Mouse (Mus musculus): ENCODE measurements around the gene Ing3. TPM values are rescaled to one million over a fixed set of nuclear protein-coding genes. Genes with fewer than 3 reads are reported as not detected.

The Ing3 gene
- polyA plus RNA-seq, 1 experiment from 2014 or later: 19.8 TPM

DNA sequence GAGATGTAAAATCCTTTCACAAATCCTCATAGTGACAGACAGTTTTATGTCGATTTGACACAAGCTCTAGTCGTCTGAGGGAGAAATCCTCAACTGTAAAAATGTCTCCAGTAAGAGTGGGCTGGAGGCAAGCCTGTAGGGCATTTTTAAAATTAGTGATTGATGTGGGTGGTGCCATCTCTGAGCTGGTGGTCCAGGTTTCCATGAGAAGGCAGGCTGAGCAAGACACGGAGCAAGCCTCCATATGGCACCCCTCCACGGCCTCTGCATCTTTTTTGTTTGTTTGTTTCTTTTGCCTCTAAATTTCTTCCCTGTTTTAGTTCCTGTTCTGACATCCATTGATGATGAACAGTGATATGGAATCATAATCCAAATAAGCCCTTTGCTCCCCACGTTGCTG is 63.1 kb downstream of the Ing3 start:
- no peak for TF ChIP-seq CTCF (IDR thresholded peaks at IDR 0.05; ENCODE audit: low read depth)
- no peak for TF ChIP-seq EP300 (optimal IDR thresholded peaks at IDR 0.05)
- Histone ChIP-seq H3K4me3 (ENCODE audit: low read depth, low read length) (no peak overlapping the region), H3K36me3 (ENCODE audit: control insufficient read depth, insufficient read depth, low read length) (no peaks in the 10 kb centered on the region), H3K9ac (ENCODE audit: low read length) (no peak overlapping the region), H3K27ac (replicated peaks) (no peak overlapping the region), H3K4me1 (replicated peaks; ENCODE audit: control insufficient read depth, insufficient read depth) (no peaks in the 10 kb centered on the region), H3K27me3 (ENCODE audit: control insufficient read depth, insufficient read depth, low read length) (no peaks in the 10 kb centered on the region), H3K9me3 (ENCODE audit: control insufficient read depth, low read length) (no peaks in the 10 kb centered on the region), H3K4me2 (replicated peaks; ENCODE audit: low read depth) (no peak overlapping the region)
- ATAC-seq (ENCODE audit: low FRiP score, low TSS enrichment): no peak
- DNase-seq (ENCODE audit: low spot score): no peak
- 76% methylated on average over 5 of the region's 5 CpGs for WGBS

DNA sequence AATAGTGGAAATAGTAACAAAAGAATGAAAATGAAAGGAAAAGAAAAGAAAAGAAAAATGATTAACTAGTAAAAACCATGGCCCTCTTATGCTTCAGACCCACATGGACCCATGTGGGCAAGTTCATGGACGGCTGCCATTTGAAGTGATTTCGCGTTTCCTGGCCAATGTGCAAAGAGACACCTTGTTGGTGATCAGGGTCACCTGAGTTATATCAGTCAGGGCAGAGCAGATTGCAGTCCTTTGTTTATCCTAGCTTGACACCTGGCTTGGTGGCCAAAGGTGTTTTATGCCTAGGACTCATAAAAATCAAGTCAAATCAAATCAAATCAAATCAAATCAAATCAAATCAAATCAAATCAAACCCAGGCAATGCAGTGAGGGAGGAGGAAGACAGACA is 64.0 kb downstream of the Ing3 start:
- WGBS: 95% methylated on average over 3 of the region's 3 CpGs
- Histone ChIP-seq H3K4me3 (ENCODE audit: low read depth, low read length) (no peak overlapping the region), H3K9ac (ENCODE audit: low read length) (no peak overlapping the region), H3K36me3 (ENCODE audit: control insufficient read depth, insufficient read depth, low read length) (no peaks in the 10 kb centered on the region), H3K27me3 (ENCODE audit: control insufficient read depth, insufficient read depth, low read length) (no peaks in the 10 kb centered on the region), H3K4me1 (replicated peaks; ENCODE audit: control insufficient read depth, insufficient read depth) (no peaks in the 10 kb centered on the region), H3K9me3 (ENCODE audit: control insufficient read depth, low read length) (no peaks in the 10 kb centered on the region), H3K4me2 (replicated peaks; ENCODE audit: low read depth) (no peak overlapping the region), H3K27ac (replicated peaks) (no peak overlapping the region)
- TF ChIP-seq EP300 (optimal IDR thresholded peaks at IDR 0.05) (no peak), CTCF (IDR thresholded peaks at IDR 0.05; ENCODE audit: low read depth) (no peak)
- DNase-seq (ENCODE audit: low spot score) (no peak), ATAC-seq (ENCODE audit: low FRiP score, low TSS enrichment) (no peak)

- Histone ChIP-seq H3K27me3 (ENCODE audit: control insufficient read depth, insufficient read depth, low read length) (no peaks in the 10 kb centered on the region), H3K9me3 (ENCODE audit: control insufficient read depth, low read length) (no peaks in the 10 kb centered on the region), H3K36me3 (ENCODE audit: control insufficient read depth, insufficient read depth, low read length) (no peaks in the 10 kb centered on the region), H3K4me3 (ENCODE audit: low read depth, low read length) (no peak overlapping the region), H3K4me1 (replicated peaks; ENCODE audit: control insufficient read depth, insufficient read depth) (no peaks in the 10 kb centered on the region), H3K4me2 (replicated peaks; ENCODE audit: low read depth) (no peak overlapping the region), H3K9ac (ENCODE audit: low read length) (no peak overlapping the region), H3K27ac (replicated peaks) (no peak overlapping the region)
- no peak for ATAC-seq (ENCODE audit: low FRiP score, low TSS enrichment)
- DNase-seq (ENCODE audit: low spot score): no peak
- TF ChIP-seq EP300 (optimal IDR thresholded peaks at IDR 0.05) (no peak), CTCF (IDR thresholded peaks at IDR 0.05; ENCODE audit: low read depth) (no peak)
- WGBS: 96% methylated on average over 6 of the region's 6 CpGs
Measured at GRCm38 (mm10) chr6:22014291-22014911, 65.0 kb downstream of the Ing3 start.

- Histone ChIP-seq H3K4me2 (replicated peaks; ENCODE audit: low read depth) (no peak overlapping the region), H3K4me3 (ENCODE audit: low read depth, low read length) (no peak overlapping the region), H3K36me3 (ENCODE audit: control insufficient read depth, insufficient read depth, low read length) (no peaks in the 10 kb centered on the region), H3K27me3 (ENCODE audit: control insufficient read depth, insufficient read depth, low read length) (no peaks in the 10 kb centered on the region), H3K9me3 (ENCODE audit: control insufficient read depth, low read length) (no peaks in the 10 kb centered on the region), H3K9ac (ENCODE audit: low read length) (no peak overlapping the region), H3K27ac (replicated peaks) (no peak overlapping the region), H3K4me1 (replicated peaks; ENCODE audit: control insufficient read depth, insufficient read depth) (no peaks in the 10 kb centered on the region)
- TF ChIP-seq EP300 (optimal IDR thresholded peaks at IDR 0.05) (no peak), CTCF (IDR thresholded peaks at IDR 0.05; ENCODE audit: low read depth) (no peak)
- DNase-seq (ENCODE audit: low spot score): no peak
- ATAC-seq (ENCODE audit: low FRiP score, low TSS enrichment): no peak
- WGBS: 71% methylated on average over 7 of the region's 7 CpGs
Measured at GRCm38 (mm10) chr6:22017631-22018030, 68.3 kb downstream of the Ing3 start.

DNA sequence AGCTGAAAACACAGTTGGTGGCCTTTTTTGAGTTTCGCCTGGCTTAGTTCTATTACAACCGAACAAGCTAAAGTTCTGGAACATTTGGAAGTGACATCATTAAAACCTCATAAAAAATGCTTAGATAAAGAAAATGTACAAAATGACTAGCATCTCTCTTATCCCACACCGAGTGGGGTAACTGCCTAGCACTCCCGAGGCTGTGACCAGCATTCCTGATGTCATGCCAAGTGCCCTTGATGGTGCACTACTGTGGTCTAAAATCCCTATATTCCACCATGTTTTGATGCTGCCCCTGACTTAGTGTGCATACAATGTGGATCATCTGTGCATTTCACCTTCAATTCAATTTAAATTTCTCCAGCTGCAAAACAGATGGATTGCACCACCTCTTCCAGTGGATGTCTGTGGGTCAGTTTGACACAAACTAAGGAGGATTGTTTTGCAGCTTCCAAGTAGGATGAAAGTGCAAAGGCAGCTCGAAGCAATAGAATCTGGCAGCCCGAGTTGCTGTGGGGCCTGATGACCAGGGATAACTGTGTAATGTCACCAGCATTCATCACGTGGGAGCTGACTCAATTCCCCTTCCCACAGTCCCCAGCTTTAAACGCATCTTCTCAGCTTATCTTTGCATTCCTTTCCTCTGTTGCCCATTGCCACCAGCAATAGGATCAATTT is 69.5 kb downstream of the Ing3 start:
- Histone ChIP-seq H3K9ac (ENCODE audit: low read length) (no peak overlapping the region), H3K9me3 (ENCODE audit: control insufficient read depth, low read length) (no peaks in the 10 kb centered on the region), H3K4me3 (ENCODE audit: low read depth, low read length) (no peak overlapping the region), H3K4me2 (replicated peaks; ENCODE audit: low read depth) (no peak overlapping the region), H3K27me3 (ENCODE audit: control insufficient read depth, insufficient read depth, low read length) (no peaks in the 10 kb centered on the region), H3K36me3 (ENCODE audit: control insufficient read depth, insufficient read depth, low read length) (no peaks in the 10 kb centered on the region), H3K4me1 (replicated peaks; ENCODE audit: control insufficient read depth, insufficient read depth) (no peaks in the 10 kb centered on the region), H3K27ac (replicated peaks) (no peak overlapping the region)
- ATAC-seq (ENCODE audit: low FRiP score, low TSS enrichment) (no peak), DNase-seq (ENCODE audit: low spot score) (no peak)
- TF ChIP-seq EP300 (optimal IDR thresholded peaks at IDR 0.05) (no peak), CTCF (IDR thresholded peaks at IDR 0.05; ENCODE audit: low read depth) (no peak)
- WGBS: 41% methylated on average over 8 of the region's 8 CpGs

DNA sequence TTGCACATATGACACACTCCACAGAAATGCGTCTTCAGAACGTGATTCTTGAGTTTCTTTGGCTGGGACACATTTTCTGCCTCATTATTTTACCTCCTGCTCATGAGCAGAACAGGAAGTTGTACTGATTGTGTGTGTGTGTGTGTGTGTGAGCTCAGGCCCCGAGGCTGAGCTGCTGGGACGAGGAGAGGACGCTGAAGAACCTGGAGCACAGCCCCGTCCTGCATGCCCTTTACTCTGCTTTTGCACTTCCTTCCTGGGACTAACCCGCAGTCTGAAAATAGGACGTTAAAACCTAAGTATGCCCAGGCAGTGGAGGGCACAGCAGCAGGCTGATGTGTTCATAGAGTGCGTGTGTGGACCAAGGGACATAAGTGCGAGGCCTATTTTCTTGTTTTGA is 70.3 kb downstream of the Ing3 start:
- Histone ChIP-seq H3K36me3 (ENCODE audit: control insufficient read depth, insufficient read depth, low read length) (no peaks in the 10 kb centered on the region), H3K27me3 (ENCODE audit: control insufficient read depth, insufficient read depth, low read length) (no peaks in the 10 kb centered on the region), H3K4me1 (replicated peaks; ENCODE audit: control insufficient read depth, insufficient read depth) (no peaks in the 10 kb centered on the region), H3K9ac (ENCODE audit: low read length) (no peak overlapping the region), H3K27ac (replicated peaks) (no peak overlapping the region), H3K4me2 (replicated peaks; ENCODE audit: low read depth) (no peak overlapping the region), H3K4me3 (ENCODE audit: low read depth, low read length) (no peak overlapping the region), H3K9me3 (ENCODE audit: control insufficient read depth, low read length) (no peaks in the 10 kb centered on the region)
- WGBS: 47% methylated on average over 10 of the region's 10 CpGs
- ATAC-seq (ENCODE audit: low FRiP score, low TSS enrichment): no peak
- DNase-seq (ENCODE audit: low spot score): no peak
- TF ChIP-seq EP300 (optimal IDR thresholded peaks at IDR 0.05): no peak
- no peak for TF ChIP-seq CTCF (IDR thresholded peaks at IDR 0.05; ENCODE audit: low read depth)

Data from stomach, postnatal 0 days (tissue).